Mouse (Mus musculus) intestine, embryonic 15.5 days (tissue): ENCODE measurements around the gene Immp2l. TPM values are rescaled to one million over a fixed set of nuclear protein-coding genes. Genes with fewer than 3 reads are reported as not detected.

Experiments
- ATAC-seq: fragments of 200-750 bp; cut with Nextera tagmentation; 2 replicates; pipeline ENCODE4 v1.8.0; 2017; ENCODE audit warnings: moderate TSS enrichment, moderate library complexity
- H3K27ac ChIP-seq: fragments of 300-500 bp; sonication (generic); 2 replicates; pipeline ENCODE4 v1.5.1; 2015; ENCODE audit warnings: mild to moderate bottlenecking, inconsistent platforms
- H3K27me3 ChIP-seq: fragments of 300-500 bp; sonication (generic); replicated peaks from 2 replicates; pipeline ENCODE4 v1.6.1; 2015; ENCODE audit warnings: inconsistent platforms
- H3K36me3 ChIP-seq: fragments of 300-500 bp; sonication (generic); 2 replicates; pipeline ENCODE4 v1.6.1; 2015; ENCODE audit warnings: inconsistent platforms
- H3K4me1 ChIP-seq: fragments of 300-500 bp; sonication (generic); replicated peaks from 2 replicates; pipeline ENCODE4 v1.6.1; 2015; ENCODE audit warnings: inconsistent platforms
- H3K4me2 ChIP-seq: fragments of 300-500 bp; sonication (generic); replicated peaks from 2 replicates; pipeline ENCODE4 v1.6.1; 2015; ENCODE audit warnings: mild to moderate bottlenecking, inconsistent platforms
- H3K4me3 ChIP-seq: fragments of 300-500 bp; sonication (generic); replicated peaks from 2 replicates; pipeline ENCODE4 v1.5.1; 2015; ENCODE audit warnings: inconsistent platforms
- H3K9ac ChIP-seq: fragments of 300-500 bp; sonication (generic); 2 replicates; pipeline ENCODE4 v1.6.1; 2015; ENCODE audit warnings: inconsistent platforms
- H3K9me3 ChIP-seq: fragments of 300-500 bp; sonication (generic); 2 replicates; pipeline ENCODE4 v1.6.1; 2016; ENCODE audit warnings: inconsistent platforms
- WGBS: fragments of 180-500 bp; shearing (Covaris S2); methylation state at CpG from one replicate; pipeline ENCODE4 v1.1.7; 2015; 5-methylcytosine and 5-hydroxymethylcytosine counted together
- polyA plus RNA-seq: library from polyadenylated mRNA; unstranded; fragments of >200 nt; fragmentation: Nextera tagmentation; extraction: Ambion mirVana; gene quantifications from 2 replicates; pipeline ENCODE4 v1.2.1, GENCODE M21; 2015

The Immp2l gene
- polyA plus RNA-seq, 1 experiment from 2014 or later, result 27.7 TPM

GRCm38 (mm10) chr12:41289047-41289446 lies 265.2 kb downstream of the Immp2l start:
- no peak for ATAC-seq
- Histone ChIP-seq H3K9ac (no peak overlapping the region), H3K27ac (no peak overlapping the region), H3K4me3 (no peak overlapping the region), H3K9me3 (no peaks in the 10 kb centered on the region), H3K36me3 (no peaks in the 10 kb centered on the region), H3K4me1 (no peaks in the 10 kb centered on the region; the same call in 1 of the 2 replicates), H3K4me2 (no peak overlapping the region), H3K27me3 (no peaks in the 10 kb centered on the region)
- WGBS, result 80% methylated on average over 3 of the region's 3 CpGs

GRCm38 (mm10) chr12:41307015-41307414 lies 283.1 kb downstream of the Immp2l start:
- Histone ChIP-seq H3K4me2 (no peak overlapping the region), H3K27me3 (no peaks in the 10 kb centered on the region), H3K4me3 (no peak overlapping the region), H3K9ac (no peak overlapping the region), H3K36me3 (no peaks in the 10 kb centered on the region), H3K27ac (no peak overlapping the region), H3K9me3 (no peaks in the 10 kb centered on the region), H3K4me1 (no peaks in the 10 kb centered on the region)
- 67% methylated on average over 3 of the region's 3 CpGs for WGBS
- no peak for ATAC-seq

GRCm38 (mm10) chr12:41308726-41309680 lies 285.1 kb downstream of the Immp2l start:
- Histone ChIP-seq H3K4me1 (no peaks in the 10 kb centered on the region), H3K4me3 (no peak overlapping the region)
- no peak for ATAC-seq

DNA sequence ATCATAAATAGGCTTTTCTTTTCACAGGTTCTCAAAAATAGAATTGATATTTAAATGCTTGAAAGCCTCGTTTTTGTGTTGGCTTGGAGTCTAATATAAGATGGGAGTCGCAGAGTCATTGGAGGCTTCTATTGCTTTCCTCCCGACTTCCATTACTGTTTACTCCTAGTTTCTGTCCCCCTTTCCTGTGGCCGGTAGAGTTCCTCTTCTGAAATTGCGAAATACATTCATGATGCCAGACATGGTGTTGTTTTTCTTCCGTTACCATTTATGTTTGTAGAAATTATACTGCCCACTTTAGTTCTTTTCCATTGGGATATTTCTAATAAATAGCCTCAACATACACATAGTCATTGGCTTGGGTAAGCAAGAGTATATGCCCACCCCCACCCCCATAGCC lies 289.5 kb downstream of the Immp2l start:
- H3K9ac ChIP-seq, result no peak overlapping the region
- H3K4me3 ChIP-seq, result no peak overlapping the region
- no peaks in the 10 kb centered on the region for H3K27me3 ChIP-seq
- no peaks in the 10 kb centered on the region for H3K36me3 ChIP-seq
- H3K27ac ChIP-seq, result no peak overlapping the region
- 0 out of 2 replicates have a peak, but pooled peaks cover 4% of the 10 kb centered on the region for H3K4me1 ChIP-seq
- WGBS, result 81% methylated on average over 6 of the region's 6 CpGs
- H3K4me2 ChIP-seq, result no peak overlapping the region
- no peaks in the 10 kb centered on the region for H3K9me3 ChIP-seq
- no peak for ATAC-seq

More at GRCm38 (mm10) chr12:41308726-41309680, 285.1 kb downstream of the Immp2l start:
- H3K4me2 ChIP-seq, result no peak overlapping the region
- 76% methylated on average over 6 of the region's 6 CpGs for WGBS
- H3K27ac ChIP-seq, result no peak overlapping the region
- H3K9me3 ChIP-seq, result no peaks in the 10 kb centered on the region
- H3K9ac ChIP-seq, result no peak overlapping the region
- no peaks in the 10 kb centered on the region for H3K36me3 ChIP-seq
- no peaks in the 10 kb centered on the region for H3K27me3 ChIP-seq

DNA sequence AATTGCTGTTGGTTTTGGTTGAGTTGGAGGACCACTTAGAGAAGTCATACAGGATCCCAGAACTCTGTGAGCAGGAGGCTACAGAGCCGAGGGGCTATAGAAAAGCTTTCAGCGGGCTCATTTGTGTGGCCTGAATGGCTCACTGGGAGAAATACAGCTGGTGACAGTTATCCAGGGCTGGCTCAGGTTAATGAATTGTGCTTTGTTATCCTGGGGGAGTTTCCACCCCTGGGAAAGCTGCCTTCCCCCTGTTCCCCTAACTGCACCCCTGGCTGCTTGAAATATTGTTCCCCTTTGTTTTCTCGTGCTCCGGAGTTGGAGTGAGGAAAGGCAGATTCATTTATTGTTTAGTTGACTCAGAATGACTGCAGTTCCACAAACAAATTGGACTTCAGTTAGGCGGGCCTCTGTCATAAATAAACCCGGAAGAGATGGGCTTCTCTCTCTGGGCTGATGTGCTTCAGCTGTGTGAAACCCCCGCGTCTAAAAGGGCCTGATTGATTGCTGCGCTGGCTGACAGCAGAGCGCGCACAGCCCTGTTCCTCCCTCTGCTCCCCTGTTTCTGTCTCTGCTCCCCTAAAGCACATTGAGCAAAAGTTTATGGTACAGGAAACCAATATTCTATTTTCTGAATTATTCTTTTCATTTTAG lies 291.0 kb downstream of the Immp2l start:
- Histone ChIP-seq H3K4me1 (0 out of 2 replicates have a peak, but pooled peaks cover 4% of the 10 kb centered on the region), H3K9ac (no peak overlapping the region), H3K4me3 (no peak overlapping the region), H3K36me3 (no peaks in the 10 kb centered on the region), H3K27me3 (no peaks in the 10 kb centered on the region), H3K4me2 (no peak overlapping the region), H3K27ac (no peak overlapping the region), H3K9me3 (no peaks in the 10 kb centered on the region)
- 0 out of 2 replicates have a peak, but pooled peaks have one; percentile 31 for ATAC-seq
- WGBS, result 21% methylated on average over 11 of the region's 11 CpGs

DNA sequence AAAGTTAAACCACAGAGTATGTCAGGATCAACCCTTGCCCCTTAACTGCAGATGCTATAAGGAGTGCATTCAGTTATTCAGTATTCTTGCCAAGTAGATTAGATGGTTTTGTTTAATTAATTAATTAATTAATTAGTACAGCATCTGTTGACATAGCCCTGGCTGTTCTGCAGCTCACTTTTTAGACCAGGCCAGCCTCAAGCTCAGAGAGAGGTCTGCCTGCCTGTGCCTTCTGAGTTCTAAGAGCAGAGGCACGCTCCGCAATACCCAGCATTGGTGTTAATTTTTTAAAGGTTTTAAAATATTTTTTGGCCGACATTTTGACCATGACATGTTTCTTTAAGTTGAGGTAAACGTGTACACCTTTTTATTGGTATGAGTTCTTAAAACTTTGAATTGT lies 292.0 kb downstream of the Immp2l start:
- Histone ChIP-seq H3K27ac (no peak overlapping the region), H3K9ac (no peak overlapping the region), H3K9me3 (no peaks in the 10 kb centered on the region), H3K36me3 (no peaks in the 10 kb centered on the region), H3K4me2 (no peak overlapping the region), H3K27me3 (no peaks in the 10 kb centered on the region), H3K4me1 (0 out of 2 replicates have a peak, but pooled peaks cover 4% of the 10 kb centered on the region), H3K4me3 (no peak overlapping the region)
- ATAC-seq, result no peak
- 88% methylated on average over 4 of the region's 4 CpGs for WGBS

- no peak overlapping the region for H3K27ac ChIP-seq
- H3K36me3 ChIP-seq, result no peaks in the 10 kb centered on the region
- H3K27me3 ChIP-seq, result no peaks in the 10 kb centered on the region
- ATAC-seq, result no peak
- 90% methylated on average over 4 of the region's 4 CpGs for WGBS
- H3K4me2 ChIP-seq, result no peak overlapping the region
- H3K9ac ChIP-seq, result no peak overlapping the region
- H3K4me1 ChIP-seq, result 0 out of 2 replicates have a peak, but pooled peaks cover 4% of the 10 kb centered on the region
- H3K9me3 ChIP-seq, result no peaks in the 10 kb centered on the region
- H3K4me3 ChIP-seq, result no peak overlapping the region
Observed at GRCm38 (mm10) chr12:41316426-41316825, 292.5 kb downstream of the Immp2l start.

GRCm38 (mm10) chr12:41317431-41317830 lies 293.5 kb downstream of the Immp2l start:
- H3K27me3 ChIP-seq, result no peaks in the 10 kb centered on the region
- no peaks in the 10 kb centered on the region for H3K36me3 ChIP-seq
- H3K4me1 ChIP-seq, result 0 out of 2 replicates have a peak, but pooled peaks cover 4% of the 10 kb centered on the region
- H3K4me3 ChIP-seq, result no peak overlapping the region
- ATAC-seq, result no peak
- H3K9me3 ChIP-seq, result no peaks in the 10 kb centered on the region
- no peak overlapping the region for H3K27ac ChIP-seq
- H3K9ac ChIP-seq, result no peak overlapping the region
- H3K4me2 ChIP-seq, result no peak overlapping the region
- WGBS, result 100% methylated on average over 2 of the region's 2 CpGs

GRCm38 (mm10) chr12:41322018-41322417 lies 298.1 kb downstream of the Immp2l start:
- WGBS, result 83% methylated on average over 1 of the region's 1 CpGs
- Histone ChIP-seq H3K27me3 (no peaks in the 10 kb centered on the region), H3K36me3 (no peaks in the 10 kb centered on the region), H3K4me1 (no peaks in the 10 kb centered on the region), H3K4me3 (no peak overlapping the region), H3K9me3 (no peaks in the 10 kb centered on the region), H3K9ac (no peak overlapping the region), H3K27ac (no peak overlapping the region), H3K4me2 (no peak overlapping the region)
- ATAC-seq, result no peak

- H3K27ac ChIP-seq, result no peak overlapping the region
- H3K9me3 ChIP-seq, result no peaks in the 10 kb centered on the region
- H3K27me3 ChIP-seq, result no peaks in the 10 kb centered on the region
- no peak overlapping the region for H3K9ac ChIP-seq
- H3K4me2 ChIP-seq, result no peak overlapping the region
- no peaks in the 10 kb centered on the region for H3K36me3 ChIP-seq
- no peak overlapping the region for H3K4me3 ChIP-seq
- no peak for ATAC-seq
- WGBS, result 76% methylated on average over 2 of the region's 2 CpGs
- H3K4me1 ChIP-seq, result no peaks in the 10 kb centered on the region
Observed at GRCm38 (mm10) chr12:41324418-41324817, 300.5 kb downstream of the Immp2l start.

DNA sequence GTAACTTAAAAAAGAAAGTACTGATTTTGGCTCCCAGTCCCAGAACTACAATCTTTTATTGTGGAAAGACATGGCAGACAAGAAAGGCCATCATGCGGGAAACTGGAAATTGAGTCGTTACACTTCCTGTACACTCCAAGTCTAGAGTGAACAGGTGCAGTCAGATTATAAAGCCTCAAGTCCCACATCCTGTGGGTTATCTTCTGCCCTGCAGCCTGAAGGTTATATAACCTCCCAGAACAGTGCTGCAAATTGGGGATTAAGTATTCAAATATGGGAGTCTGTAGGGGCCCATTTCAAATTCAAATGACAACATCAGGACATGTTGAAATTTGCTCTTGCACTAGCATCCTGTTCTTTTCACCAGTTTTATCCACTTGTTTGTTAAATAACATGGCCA lies 301.9 kb downstream of the Immp2l start:
- ATAC-seq, result no peak
- Histone ChIP-seq H3K4me1 (no peaks in the 10 kb centered on the region), H3K4me2 (no peak overlapping the region), H3K9ac (no peak overlapping the region), H3K36me3 (no peaks in the 10 kb centered on the region), H3K9me3 (no peaks in the 10 kb centered on the region), H3K27ac (no peak overlapping the region), H3K27me3 (no peaks in the 10 kb centered on the region), H3K4me3 (no peak overlapping the region)
- WGBS, result 82% methylated on average over 2 of the region's 2 CpGs

- no peak for ATAC-seq
- Histone ChIP-seq H3K27me3 (no peaks in the 10 kb centered on the region), H3K9me3 (no peaks in the 10 kb centered on the region), H3K36me3 (no peaks in the 10 kb centered on the region), H3K4me1 (no peaks in the 10 kb centered on the region; the same call in 1 of the 2 replicates), H3K4me3 (no peak overlapping the region), H3K27ac (no peak overlapping the region), H3K4me2 (no peak overlapping the region), H3K9ac (no peak overlapping the region)
- 72% methylated on average over 7 of the region's 7 CpGs for WGBS
Observed at GRCm38 (mm10) chr12:41330988-41331671, 307.2 kb downstream of the Immp2l start.
